Mouse (Mus musculus) liver, adult 2 months (tissue): ENCODE results near the gene Rnf34. TPM values are rescaled to one million over a fixed set of nuclear protein-coding genes. Genes with fewer than 3 reads are reported as not detected.

Experiments used
- DNase-seq: peaks from one replicate; pipeline ENCODE4 v3.0.0-alpha.2; 2011; ENCODE audit warnings: low read depth, low spot score; ENCODE audit errors: extremely low read depth
- H3K27ac ChIP-seq: fragments of 200-500 bp; replicated peaks from 2 replicates; pipeline ENCODE4 v1.5.1; 2012; ENCODE audit warnings: low read depth, mild to moderate bottlenecking, control low read depth, inconsistent platforms, low read length; ENCODE audit not compliant: insufficient read depth
- H3K27me3 ChIP-seq: fragments of 200-500 bp; 2 replicates; pipeline ENCODE4 v1.6.1; 2012; ENCODE audit warnings: mild to moderate bottlenecking, moderate library complexity, low read length, inconsistent platforms; ENCODE audit not compliant: control insufficient read depth, insufficient read depth
- H3K36me3 ChIP-seq: fragments of 200-500 bp; 2 replicates; pipeline ENCODE4 v1.6.1; 2012; ENCODE audit warnings: low read length, inconsistent platforms; ENCODE audit not compliant: control insufficient read depth, insufficient read depth
- H3K4me1 ChIP-seq: fragments of 200-500 bp; 2 replicates; pipeline ENCODE4 v1.6.1; 2011; ENCODE audit warnings: low read length; ENCODE audit not compliant: control insufficient read depth, insufficient read depth
- H3K4me3 ChIP-seq: fragments of 200-500 bp; 2 replicates; pipeline ENCODE4 v1.5.1; 2011; ENCODE audit warnings: low read depth, mild to moderate bottlenecking, control low read depth, low read length, moderate library complexity; ENCODE audit not compliant: insufficient read depth
- H3K79me2 ChIP-seq: fragments of 200-500 bp; 2 replicates; pipeline ENCODE4 v1.6.1; 2012; ENCODE audit warnings: inconsistent platforms, mild to moderate bottlenecking, low read length, moderate library complexity; ENCODE audit not compliant: control insufficient read depth, insufficient read depth
- H3K9ac ChIP-seq: fragments of 200-500 bp; 2 replicates; pipeline ENCODE4 v1.6.1; 2012; ENCODE audit warnings: low read depth, mild to moderate bottlenecking, control low read depth, inconsistent platforms, low read length
- CTCF ChIP-seq: fragments of 200-500 bp; IDR thresholded peaks from 2 replicates; pipeline ENCODE4 v1.5.1; 2011; ENCODE audit warnings: low read depth, low read length, control low read depth
- POLR2A ChIP-seq: fragments of 200-500 bp; IDR thresholded peaks from 2 replicates; pipeline ENCODE4 v1.6.1; 2011; ENCODE audit warnings: low read length, control low read depth; ENCODE audit not compliant: insufficient read depth; ENCODE audit errors: extremely low read depth
- WGBS: fragments of 180-500 bp; shearing (Covaris S2); methylation state at CpG from one replicate; pipeline ENCODE4 v1.1.7; 2018; 5-methylcytosine and 5-hydroxymethylcytosine counted together
- polyA plus RNA-seq: library from polyadenylated mRNA; depleted of rRNA; stranded (reverse); fragments of >200 nt; gene quantifications from 2 replicates; pipeline ENCODE4 v1.2.3, GENCODE M21; 2012
- total RNA-seq: library from RNA; depleted of rRNA; stranded (reverse); fragments of >200 nt; gene quantifications from 2 replicates; pipeline ENCODE4 v1.2.3, GENCODE M21; 2014

The Rnf34 gene
- total and polyA plus RNA-seq, 2 experiments = 3.4 to 5.3 TPM

DNA sequence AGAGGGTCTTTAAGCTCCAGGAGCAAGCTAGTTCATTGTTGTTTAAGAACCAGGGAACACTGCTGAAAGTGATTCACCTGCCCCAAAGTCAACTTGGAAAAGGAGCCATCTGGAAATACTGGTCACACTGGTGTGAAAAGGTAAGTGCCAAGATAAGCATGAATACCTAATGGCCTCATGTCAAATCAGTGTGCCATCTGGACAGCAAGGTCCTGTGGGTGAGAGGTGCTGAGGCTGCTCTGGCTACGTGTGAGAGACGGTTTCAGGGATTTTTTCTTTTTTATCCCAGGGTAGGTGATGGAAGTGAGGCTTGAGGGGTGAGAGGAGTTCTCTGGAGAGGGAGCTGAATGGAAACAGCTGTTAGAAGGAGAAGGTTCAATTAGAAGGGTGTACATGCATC, 23.7 kb downstream of the Rnf34 start:
- no peak overlapping the region for H3K4me3 ChIP-seq
- 20% methylated on average over 2 of the region's 2 CpGs for WGBS
- H3K27ac ChIP-seq = no peak overlapping the region
- peaks cover 2% of the 10 kb centered on the region; the same call in 1 of the 2 replicates for H3K4me1 ChIP-seq
- H3K9ac ChIP-seq = no peak overlapping the region
- H3K36me3 ChIP-seq = peaks cover 18% of the 10 kb centered on the region
- no peaks in the 10 kb centered on the region for H3K27me3 ChIP-seq
- DNase-seq = peak; percentile 71
- TF ChIP-seq CTCF = no peak
- H3K79me2 ChIP-seq = no peaks in the 10 kb centered on the region

DNA sequence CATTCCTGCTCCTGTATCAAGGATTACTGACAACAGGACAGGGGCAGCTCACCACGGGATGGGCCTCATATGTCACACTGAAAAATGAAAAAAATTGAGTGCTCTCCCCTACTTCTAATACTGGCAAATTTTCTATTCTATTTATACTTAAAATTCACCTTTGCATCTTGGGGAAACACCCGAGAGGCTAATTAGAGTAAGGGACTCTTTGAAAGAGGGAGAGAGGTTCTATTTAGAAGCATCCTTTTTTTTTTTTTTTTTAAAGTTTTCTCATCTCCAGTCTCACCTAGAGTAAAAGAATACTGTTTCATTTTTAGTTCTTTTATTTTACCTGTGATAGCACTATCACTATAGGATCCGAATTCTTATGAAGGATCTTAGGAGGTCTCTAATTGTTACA, 24.5 kb downstream of the Rnf34 start:
- Histone ChIP-seq H3K27me3 (no peaks in the 10 kb centered on the region), H3K36me3 (peaks cover 16% of the 10 kb centered on the region), H3K27ac (no peak overlapping the region), H3K9ac (no peak overlapping the region), H3K4me3 (no peak overlapping the region), H3K4me1 (peaks cover 2% of the 10 kb centered on the region; the same call in 1 of the 2 replicates), H3K79me2 (no peaks in the 10 kb centered on the region)
- WGBS = 72% methylated on average over 3 of the region's 3 CpGs
- no peak for DNase-seq
- TF ChIP-seq POLR2A = no peak
- TF ChIP-seq CTCF = no peak

DNA sequence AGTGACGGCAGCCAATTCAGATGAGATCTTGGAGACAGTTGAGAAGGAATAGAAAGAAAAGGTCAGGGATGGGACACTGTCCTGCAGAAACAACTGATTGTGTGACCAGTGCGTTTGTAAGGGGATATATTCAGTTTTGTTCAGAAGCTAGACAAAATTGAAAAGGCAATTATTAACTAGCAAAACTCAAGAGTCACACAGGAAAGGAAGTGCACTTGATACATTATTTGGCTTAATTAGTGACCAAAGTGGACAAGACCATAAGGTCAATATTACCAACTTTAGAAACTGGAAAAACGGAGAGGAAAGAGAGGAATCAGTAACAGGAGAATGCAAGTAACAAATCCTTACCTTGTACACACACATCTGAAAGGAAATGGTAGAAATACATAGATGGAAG, 26.8 kb downstream of the Rnf34 start:
- WGBS = 34% methylated on average over 3 of the region's 3 CpGs
- Histone ChIP-seq H3K4me1 (peaks cover 2% of the 10 kb centered on the region; the same call in 1 of the 2 replicates), H3K27me3 (no peaks in the 10 kb centered on the region), H3K79me2 (no peaks in the 10 kb centered on the region), H3K9ac (no peak overlapping the region), H3K27ac (no peak overlapping the region), H3K4me3 (no peak overlapping the region), H3K36me3 (peaks cover 9% of the 10 kb centered on the region)
- TF ChIP-seq CTCF (no peak), POLR2A (no peak)
- peak; percentile 39 for DNase-seq

DNA sequence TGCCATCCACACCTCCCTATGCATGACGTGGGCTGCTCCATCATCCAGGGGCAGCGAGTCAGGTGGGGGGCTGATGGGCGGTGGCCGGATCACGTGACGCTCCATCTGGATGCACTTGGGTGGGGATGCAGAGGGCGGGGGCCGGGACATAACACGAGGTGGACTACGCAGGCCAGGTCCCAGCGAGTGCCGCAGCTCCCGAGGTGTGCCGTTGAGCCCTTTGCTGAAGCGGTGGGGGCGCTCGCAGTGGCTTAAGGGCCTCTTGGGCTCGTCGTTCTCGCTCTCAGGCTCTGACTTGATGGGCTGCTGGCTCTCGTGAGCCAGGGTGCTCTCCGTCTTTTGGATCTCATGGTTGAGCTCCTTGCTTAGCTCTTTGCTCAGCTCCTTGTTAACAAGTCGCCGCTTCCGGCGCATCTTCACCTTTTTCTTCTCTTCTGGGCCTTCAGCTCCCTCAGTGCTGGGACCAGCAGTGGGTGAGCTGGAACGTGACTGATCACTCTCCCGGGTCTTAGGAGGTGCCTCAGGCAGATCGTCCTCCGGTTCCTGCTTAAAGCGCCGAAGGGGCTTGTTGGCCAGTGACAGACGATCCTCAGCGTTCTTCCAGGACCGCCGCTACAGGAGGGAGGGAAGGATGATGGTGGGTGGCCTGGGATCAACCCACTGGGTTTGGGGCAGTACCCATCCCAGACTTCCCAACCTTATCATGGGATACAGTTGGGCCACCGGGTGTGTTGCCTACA, 30.6 kb downstream of the Rnf34 start:
- TF ChIP-seq CTCF (no peak), POLR2A (no peak)
- Histone ChIP-seq H3K36me3 (peaks cover 7% of the 10 kb centered on the region), H3K79me2 (no peaks in the 10 kb centered on the region), H3K27me3 (no peaks in the 10 kb centered on the region), H3K4me3 (no peak overlapping the region), H3K27ac (no peak overlapping the region), H3K4me1 (no peaks in the 10 kb centered on the region), H3K9ac (no peak overlapping the region)
- WGBS = 96% methylated on average over 37 of the region's 37 CpGs
- DNase-seq = no peak

DNA sequence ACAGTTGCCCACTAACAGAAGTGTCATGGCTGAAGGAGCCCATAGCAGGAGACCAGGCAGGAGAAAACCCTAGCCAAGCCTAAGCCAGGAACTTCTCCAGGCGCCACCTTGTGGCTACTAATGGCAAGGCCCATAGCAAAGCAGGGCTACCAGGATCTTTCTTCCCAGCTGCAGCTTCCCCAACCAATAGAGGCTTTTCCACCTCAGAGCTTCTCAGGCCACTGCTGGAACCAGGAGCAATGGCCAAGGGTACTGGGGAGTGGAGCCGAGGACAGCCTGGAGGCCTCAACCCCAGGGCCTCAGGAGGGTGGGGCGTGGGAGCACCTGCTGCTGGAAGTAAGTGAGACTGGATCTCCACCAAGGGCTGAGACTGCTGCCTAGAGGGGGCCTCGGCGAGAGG, 31.5 kb downstream of the Rnf34 start:
- TF ChIP-seq CTCF (peak; percentile 83), POLR2A (no peak)
- no peak overlapping the region for H3K9ac ChIP-seq
- no peaks in the 10 kb centered on the region for H3K27me3 ChIP-seq
- peak; percentile 31 for DNase-seq
- H3K27ac ChIP-seq = no peak overlapping the region
- 64% methylated on average over 5 of the region's 5 CpGs for WGBS
- H3K4me1 ChIP-seq = peaks cover 4% of the 10 kb centered on the region; the same call in 1 of the 2 replicates
- H3K36me3 ChIP-seq = peaks cover 7% of the 10 kb centered on the region
- H3K4me3 ChIP-seq = no peak overlapping the region
- H3K79me2 ChIP-seq = no peaks in the 10 kb centered on the region
